16 mouse cellular contexts compared by ENCODE assay signal in genomic region chr2:104208415-104208814, GRCm38 (mm10).
DNase-seq lines count a peak whose midpoint lies in the region; ATAC-seq lines count a peak whose summit lies in the region.
"Had no signal": no experiment of that assay in that cellular context is flagged by ENCODE, and none has a peak within 500 bp of the region (broad histone marks: within the 10 kb centered on the region; RNA-seq: fewer than 3 reads in every experiment).

No protein-coding gene starts in this region.

- H3K4me1 ChIP-seq in forebrain, embryonic 11.5 days (replicated peaks; ENCODE audit: control insufficient read depth, insufficient read depth, low read length): no peaks in the 10 kb centered on the region; the same call in 1 of the 2 replicates
- peaks cover 20% of the 10 kb centered on the region for H3K4me1 ChIP-seq in forebrain, embryonic 10.5 days
- peaks cover 5% of the 10 kb centered on the region; the same call in 1 of the 2 replicates for H3K4me1 ChIP-seq in midbrain, embryonic 11.5 days (ENCODE audit: control insufficient read depth, insufficient read depth, low read length)
- peaks cover 10% of the 10 kb centered on the region for H3K4me1 ChIP-seq in midbrain, embryonic 10.5 days
- peaks cover 14% of the 10 kb centered on the region for H3K4me1 ChIP-seq in hindbrain, embryonic 16.5 days (ENCODE audit: control insufficient read depth, insufficient read depth, low read depth, low read length)
- H3K4me1 ChIP-seq in neural tube, embryonic 13.5 days (replicated peaks): peaks cover 22% of the 10 kb centered on the region
- H3K4me1 ChIP-seq: liver, embryonic 15.5 days had no signal

- no peaks in the 10 kb centered on the region for H3K36me3 ChIP-seq in forebrain, embryonic 11.5 days (ENCODE audit: control insufficient read depth, insufficient read depth, low read length)
- H3K36me3 ChIP-seq in forebrain, embryonic 10.5 days (replicated peaks): no peaks in the 10 kb centered on the region
- no peaks in the 10 kb centered on the region for H3K36me3 ChIP-seq in midbrain, embryonic 11.5 days (ENCODE audit: control insufficient read depth, insufficient read depth, low read length)
- H3K36me3 ChIP-seq in midbrain, embryonic 10.5 days: no peaks in the 10 kb centered on the region
- peaks cover 8% of the 10 kb centered on the region for H3K36me3 ChIP-seq in hindbrain, embryonic 16.5 days (ENCODE audit: control insufficient read depth, insufficient read depth, low read length)
- 0 out of 2 replicates have a peak, but pooled peaks cover 8% of the 10 kb centered on the region for H3K36me3 ChIP-seq in neural tube, embryonic 13.5 days
- H3K36me3 ChIP-seq: limb, embryonic 13.5 days; liver, embryonic 15.5 days had no signal

- WGBS in forebrain, embryonic 11.5 days: 73% methylated on average over 5 of the region's 5 CpGs
- 88% methylated on average over 5 of the region's 5 CpGs for WGBS in forebrain, embryonic 10.5 days
- 82% methylated on average over 5 of the region's 5 CpGs for WGBS in midbrain, embryonic 11.5 days
- WGBS in midbrain, embryonic 10.5 days: 88% methylated on average over 5 of the region's 5 CpGs
- 35% methylated on average over 5 of the region's 5 CpGs for WGBS in hindbrain, embryonic 16.5 days
- 50% methylated on average over 5 of the region's 5 CpGs for WGBS in neural tube, embryonic 13.5 days

- H3K9me3 ChIP-seq in forebrain, embryonic 11.5 days (ENCODE audit: control insufficient read depth, low read length): no peaks in the 10 kb centered on the region
- no peaks in the 10 kb centered on the region for H3K9me3 ChIP-seq in forebrain, embryonic 10.5 days
- no peaks in the 10 kb centered on the region for H3K9me3 ChIP-seq in midbrain, embryonic 11.5 days (ENCODE audit: control insufficient read depth, low read length)
- no peaks in the 10 kb centered on the region for H3K9me3 ChIP-seq in midbrain, embryonic 10.5 days (replicated peaks)
- no peaks in the 10 kb centered on the region for H3K9me3 ChIP-seq in hindbrain, embryonic 16.5 days (ENCODE audit: control insufficient read depth, low read length)
- no peaks in the 10 kb centered on the region for H3K9me3 ChIP-seq in neural tube, embryonic 13.5 days
- H3K9me3 ChIP-seq: limb, embryonic 13.5 days; liver, embryonic 15.5 days had no signal

- no peak overlapping the region for H3K27ac ChIP-seq in forebrain, embryonic 11.5 days (ENCODE audit: low read depth, low read length)
- no peak overlapping the region for H3K27ac ChIP-seq in forebrain, embryonic 10.5 days
- H3K27ac ChIP-seq in midbrain, embryonic 11.5 days (ENCODE audit: low read depth, low read length): no peak overlapping the region
- no peak overlapping the region for H3K27ac ChIP-seq in midbrain, embryonic 10.5 days (replicated peaks)
- peak overlapping the region; percentile 71 for H3K27ac ChIP-seq in hindbrain, embryonic 16.5 days (ENCODE audit: low read depth, low read length)
- H3K27ac ChIP-seq in neural tube, embryonic 13.5 days (replicated peaks): peak overlapping the region; percentile 67; the same call in 1 of the 2 replicates
- H3K27ac ChIP-seq: gastrocnemius, adult 2 months; limb, embryonic 13.5 days; liver, embryonic 15.5 days had no signal

- no peak overlapping the region for H3K9ac ChIP-seq in forebrain, embryonic 11.5 days (ENCODE audit: low read length)
- no peak overlapping the region for H3K9ac ChIP-seq in midbrain, embryonic 11.5 days (ENCODE audit: low read length)
- H3K9ac ChIP-seq in hindbrain, embryonic 16.5 days (ENCODE audit: low read depth, low read length): no peak overlapping the region
- 0 out of 2 replicates have a peak overlapping the region, but pooled peaks have one; percentile 49 for H3K9ac ChIP-seq in neural tube, embryonic 13.5 days
- H3K9ac ChIP-seq: limb, embryonic 13.5 days; liver, embryonic 15.5 days had no signal

- H3K4me2 ChIP-seq in forebrain, embryonic 11.5 days (ENCODE audit: low read depth, low read length, severe bottlenecking): no peak overlapping the region
- no peak overlapping the region for H3K4me2 ChIP-seq in midbrain, embryonic 11.5 days
- peak overlapping the region; percentile 19 for H3K4me2 ChIP-seq in hindbrain, embryonic 16.5 days (ENCODE audit: low read length)
- peak overlapping the region; percentile 7; the same call in 1 of the 2 replicates for H3K4me2 ChIP-seq in neural tube, embryonic 13.5 days
- H3K4me2 ChIP-seq: limb, embryonic 13.5 days; liver, embryonic 15.5 days had no signal

- peak; percentile 17 for DNase-seq in forebrain, embryonic 11.5 days (ENCODE audit: low spot score)
- DNase-seq in forebrain, embryonic 10.5 days (ENCODE audit: extremely low spot score, low spot score): no peak
- no peak for DNase-seq in midbrain, embryonic 11.5 days (ENCODE audit: low spot score, missing footprints)
- no peak for DNase-seq in midbrain, embryonic 10.5 days (ENCODE audit: low spot score)
- no peak for DNase-seq in adrenal gland, postnatal 4 days (ENCODE audit: low spot score in 2 of 2)
- no peak for DNase-seq in lung, adult 18-20 months
- DNase-seq: cerebellum, adult 9-11 months; gastrocnemius, adult 2 months; heart, postnatal 10 days; lung, postnatal 14 days had no signal

- ATAC-seq in forebrain, embryonic 11.5 days (replicated peaks; ENCODE audit: low FRiP score): peak; percentile 4; the same call in 1 of the 2 replicates
- peak; percentile 24; the same call in 1 of the 2 replicates for ATAC-seq in midbrain, embryonic 11.5 days (ENCODE audit: low FRiP score)
- no peak; the same call in 1 of the 2 replicates for ATAC-seq in hindbrain, embryonic 16.5 days
- ATAC-seq in neural tube, embryonic 13.5 days (ENCODE audit: low read depth): peak; percentile 25; the same call in 1 of the 2 replicates
- ATAC-seq: activated CD4-positive, CD25-positive, alpha-beta regulatory T cell, adult 4 months; intestine, postnatal 0 days had no signal

- no peaks in the 10 kb centered on the region for H3K27me3 ChIP-seq in forebrain, embryonic 11.5 days (ENCODE audit: control insufficient read depth, insufficient read depth, low read length)
- H3K27me3 ChIP-seq in forebrain, embryonic 10.5 days (ENCODE audit: poor library complexity, severe bottlenecking): no peaks in the 10 kb centered on the region
- no peaks in the 10 kb centered on the region for H3K27me3 ChIP-seq in midbrain, embryonic 11.5 days (ENCODE audit: control insufficient read depth, insufficient read depth, low read length)
- H3K27me3 ChIP-seq in midbrain, embryonic 10.5 days (ENCODE audit: low read depth, poor library complexity, severe bottlenecking): no peaks in the 10 kb centered on the region
- H3K27me3 ChIP-seq in hindbrain, embryonic 16.5 days (replicated peaks; ENCODE audit: control insufficient read depth, insufficient read depth, low read length): no peaks in the 10 kb centered on the region
- H3K27me3 ChIP-seq in neural tube, embryonic 13.5 days: no peaks in the 10 kb centered on the region
- H3K27me3 ChIP-seq: limb, embryonic 13.5 days; liver, embryonic 15.5 days had no signal

- no peak overlapping the region for H3K4me3 ChIP-seq in forebrain, embryonic 11.5 days (ENCODE audit: low read depth, low read length)
- H3K4me3 ChIP-seq in forebrain, embryonic 10.5 days: no peak overlapping the region
- no peak overlapping the region for H3K4me3 ChIP-seq in midbrain, embryonic 11.5 days (ENCODE audit: low read depth, low read length)
- H3K4me3 ChIP-seq in midbrain, embryonic 10.5 days: no peak overlapping the region
- no peak overlapping the region for H3K4me3 ChIP-seq in hindbrain, embryonic 16.5 days (ENCODE audit: low read length)
- H3K4me3 ChIP-seq in neural tube, embryonic 13.5 days: no peak overlapping the region
- H3K4me3 ChIP-seq: gastrocnemius, adult 2 months; limb, embryonic 13.5 days; liver, embryonic 15.5 days had no signal

Comparison
In these comparisons a context has a peak if more than half of its experiments do, and no peak if none do; other contexts are left out.
1. H3K27ac ChIP-seq: peak in hindbrain, embryonic 16.5 days (single experiment) and neural tube, embryonic 13.5 days (single experiment); none in forebrain, embryonic 11.5 days (single experiment), forebrain, embryonic 10.5 days (single experiment), midbrain, embryonic 11.5 days (single experiment) and midbrain, embryonic 10.5 days (single experiment).
2. H3K4me2 ChIP-seq: peak in hindbrain, embryonic 16.5 days (single experiment) and neural tube, embryonic 13.5 days (single experiment); none in forebrain, embryonic 11.5 days (single experiment) and midbrain, embryonic 11.5 days (single experiment).